Mouse (Mus musculus) liver, embryonic 13.5 days (tissue): ENCODE measurements around the gene Gm42906. TPM values are rescaled to one million over a fixed set of nuclear protein-coding genes. Genes with fewer than 3 reads are reported as not detected.

ENCODE experiments used
- ATAC-seq: fragments of 200-750 bp; cut with Nextera tagmentation; 2 replicates; pipeline ENCODE4 v1.8.0; 2017; ENCODE audit warnings: low read depth, mild to moderate bottlenecking, moderate number of reproducible peaks, moderate library complexity
- DNase-seq: peaks from one replicate; pipeline ENCODE4 v3.0.0; 2022
- H3K27ac ChIP-seq: fragments of 300-500 bp; sonication (generic); 2 replicates; pipeline ENCODE4 v1.5.1; 2015; ENCODE audit warnings: moderate library complexity, mild to moderate bottlenecking, inconsistent platforms
- H3K27me3 ChIP-seq: fragments of 300-500 bp; sonication (generic); 2 replicates; pipeline ENCODE4 v1.6.1; 2015; ENCODE audit warnings: mild to moderate bottlenecking, inconsistent platforms
- H3K36me3 ChIP-seq: fragments of 300-500 bp; sonication (generic); 2 replicates; pipeline ENCODE4 v1.6.1; 2015; ENCODE audit warnings: mild to moderate bottlenecking, inconsistent platforms
- H3K4me1 ChIP-seq: fragments of 300-500 bp; sonication (generic); replicated peaks from 2 replicates; pipeline ENCODE4 v1.6.1; 2015; ENCODE audit warnings: inconsistent platforms
- H3K4me2 ChIP-seq: fragments of 300-500 bp; sonication (generic); 2 replicates; pipeline ENCODE4 v1.6.1; 2015; ENCODE audit warnings: inconsistent platforms, mild to moderate bottlenecking, moderate library complexity
- H3K4me3 ChIP-seq: fragments of 300-500 bp; sonication (generic); replicated peaks from 2 replicates; pipeline ENCODE4 v1.5.1; 2015; ENCODE audit warnings: mild to moderate bottlenecking, inconsistent platforms
- H3K9ac ChIP-seq: fragments of 300-500 bp; sonication (generic); 2 replicates; pipeline ENCODE4 v1.6.1; 2015; ENCODE audit warnings: mild to moderate bottlenecking, inconsistent platforms
- H3K9me3 ChIP-seq: fragments of 300-500 bp; sonication (generic); replicated peaks from 2 replicates; pipeline ENCODE4 v1.6.1; 2016; ENCODE audit warnings: inconsistent platforms
- WGBS: fragments of 180-500 bp; shearing (Covaris S2); methylation state at CpG from one replicate; pipeline ENCODE4 v1.1.7; 2015; ENCODE audit not compliant: insufficient replicate concordance; 5-methylcytosine and 5-hydroxymethylcytosine counted together
- polyA plus RNA-seq: library from polyadenylated mRNA; unstranded; fragments of >200 nt; fragmentation: Nextera tagmentation; extraction: Ambion mirVana; gene quantifications from 2 replicates; pipeline ENCODE4 v1.2.1, GENCODE M21; 2015

Gm42906 gene
- polyA plus RNA-seq, 1 experiment from 2014 or later, result not detected

GRCm38 (mm10) chr5:151231411-151231810, 196.6 kb downstream of the Gm42906 start:
- 0 out of 2 replicates have a peak, but pooled peaks cover 3% of the 10 kb centered on the region for H3K4me1 ChIP-seq
- no peak overlapping the region for H3K9ac ChIP-seq
- no peaks in the 10 kb centered on the region for H3K36me3 ChIP-seq
- ATAC-seq (no peak), DNase-seq (no peak)
- no peak overlapping the region for H3K4me3 ChIP-seq
- H3K4me2 ChIP-seq, result no peak overlapping the region
- WGBS, result 63% methylated on average over 4 of the region's 4 CpGs
- no peak overlapping the region for H3K27ac ChIP-seq
- H3K9me3 ChIP-seq, result no peaks in the 10 kb centered on the region
- H3K27me3 ChIP-seq, result peaks cover 30% of the 10 kb centered on the region

- H3K27me3 ChIP-seq, result peaks cover 29% of the 10 kb centered on the region
- H3K27ac ChIP-seq, result no peak overlapping the region
- WGBS, result 63% methylated on average over 4 of the region's 4 CpGs
- H3K9ac ChIP-seq, result no peak overlapping the region
- H3K4me3 ChIP-seq, result no peak overlapping the region
- ATAC-seq (no peak), DNase-seq (no peak)
- no peak overlapping the region for H3K4me2 ChIP-seq
- H3K4me1 ChIP-seq, result 0 out of 2 replicates have a peak, but pooled peaks cover 3% of the 10 kb centered on the region
- H3K36me3 ChIP-seq, result no peaks in the 10 kb centered on the region
- no peaks in the 10 kb centered on the region for H3K9me3 ChIP-seq
These were observed 197.5 kb downstream of the Gm42906 start for GRCm38 (mm10) chr5:151230427-151230826.

GRCm38 (mm10) chr5:151228367-151229005, 199.5 kb downstream of the Gm42906 start:
- Histone ChIP-seq H3K9me3 (no peaks in the 10 kb centered on the region), H3K9ac (no peak overlapping the region), H3K27me3 (peaks cover 13% of the 10 kb centered on the region), H3K4me1 (0 out of 2 replicates have a peak, but pooled peaks cover 3% of the 10 kb centered on the region), H3K4me2 (no peak overlapping the region), H3K27ac (no peak overlapping the region), H3K4me3 (no peak overlapping the region), H3K36me3 (no peaks in the 10 kb centered on the region)
- no peak for ATAC-seq
- WGBS, result 66% methylated on average over 13 of the region's 13 CpGs
- DNase-seq, result no peak

GRCm38 (mm10) chr5:151223696-151224366, 204.1 kb downstream of the Gm42906 start:
- Histone ChIP-seq H3K9ac (no peak overlapping the region), H3K9me3 (no peaks in the 10 kb centered on the region), H3K27me3 (no peaks in the 10 kb centered on the region), H3K36me3 (no peaks in the 10 kb centered on the region), H3K4me3 (no peak overlapping the region), H3K27ac (no peak overlapping the region), H3K4me2 (no peak overlapping the region), H3K4me1 (no peaks in the 10 kb centered on the region)
- DNase-seq (no peak), ATAC-seq (no peak)
- 52% methylated on average over 4 of the region's 4 CpGs for WGBS

- H3K36me3 ChIP-seq, result no peaks in the 10 kb centered on the region
- H3K9ac ChIP-seq, result no peak overlapping the region
- no peak for DNase-seq
- ATAC-seq, result no peak
- H3K27ac ChIP-seq, result no peak overlapping the region
- H3K27me3 ChIP-seq, result no peaks in the 10 kb centered on the region
- no peaks in the 10 kb centered on the region for H3K4me1 ChIP-seq
- WGBS, result 78% methylated on average over 1 of the region's 1 CpGs
- H3K9me3 ChIP-seq, result no peaks in the 10 kb centered on the region
- H3K4me3 ChIP-seq, result no peak overlapping the region
- no peak overlapping the region for H3K4me2 ChIP-seq
These were observed 205.2 kb downstream of the Gm42906 start for GRCm38 (mm10) chr5:151222791-151223190.

- Histone ChIP-seq H3K27ac (no peak overlapping the region), H3K4me2 (no peak overlapping the region), H3K4me1 (no peaks in the 10 kb centered on the region), H3K9me3 (no peaks in the 10 kb centered on the region), H3K4me3 (no peak overlapping the region), H3K36me3 (no peaks in the 10 kb centered on the region), H3K27me3 (no peaks in the 10 kb centered on the region), H3K9ac (no peak overlapping the region)
- DNase-seq, result no peak
- 67% methylated on average over 6 of the region's 6 CpGs for WGBS
- ATAC-seq, result no peak
These were observed 209.3 kb downstream of the Gm42906 start for GRCm38 (mm10) chr5:151218689-151219115.

GRCm38 (mm10) chr5:151213097-151213496, 214.9 kb downstream of the Gm42906 start:
- Histone ChIP-seq H3K4me1 (no peaks in the 10 kb centered on the region), H3K36me3 (no peaks in the 10 kb centered on the region), H3K27me3 (no peaks in the 10 kb centered on the region), H3K27ac (no peak overlapping the region), H3K9me3 (no peaks in the 10 kb centered on the region), H3K4me3 (no peak overlapping the region), H3K4me2 (no peak overlapping the region), H3K9ac (no peak overlapping the region)
- DNase-seq (no peak), ATAC-seq (no peak)
- 76% methylated on average over 3 of the region's 3 CpGs for WGBS

GRCm38 (mm10) chr5:151210869-151211268, 217.1 kb downstream of the Gm42906 start:
- no peak for DNase-seq
- Histone ChIP-seq H3K4me2 (no peak overlapping the region), H3K27me3 (no peaks in the 10 kb centered on the region), H3K27ac (no peak overlapping the region), H3K4me3 (no peak overlapping the region), H3K36me3 (no peaks in the 10 kb centered on the region), H3K4me1 (no peaks in the 10 kb centered on the region), H3K9ac (no peak overlapping the region), H3K9me3 (no peaks in the 10 kb centered on the region)
- 65% methylated on average over 1 of the region's 1 CpGs for WGBS
- no peak for ATAC-seq

GRCm38 (mm10) chr5:151210060-151210459, 217.9 kb downstream of the Gm42906 start:
- Histone ChIP-seq H3K36me3 (no peaks in the 10 kb centered on the region), H3K9me3 (no peaks in the 10 kb centered on the region), H3K27ac (no peak overlapping the region), H3K27me3 (no peaks in the 10 kb centered on the region), H3K4me1 (no peaks in the 10 kb centered on the region), H3K4me2 (no peak overlapping the region), H3K9ac (no peak overlapping the region), H3K4me3 (no peak overlapping the region)
- no peak for ATAC-seq
- WGBS, result 37% methylated on average over 2 of the region's 2 CpGs
- DNase-seq, result no peak

GRCm38 (mm10) chr5:151205017-151205416, 222.9 kb downstream of the Gm42906 start:
- Histone ChIP-seq H3K4me1 (no peaks in the 10 kb centered on the region), H3K4me2 (no peak overlapping the region), H3K27ac (no peak overlapping the region), H3K9ac (no peak overlapping the region), H3K36me3 (no peaks in the 10 kb centered on the region), H3K27me3 (no peaks in the 10 kb centered on the region), H3K4me3 (no peak overlapping the region), H3K9me3 (no peaks in the 10 kb centered on the region)
- ATAC-seq, result no peak
- DNase-seq, result no peak
- 65% methylated on average over 4 of the region's 4 CpGs for WGBS

- no peaks in the 10 kb centered on the region for H3K27me3 ChIP-seq
- no peak overlapping the region for H3K27ac ChIP-seq
- no peak for ATAC-seq
- no peak overlapping the region for H3K4me3 ChIP-seq
- DNase-seq, result no peak
- H3K9me3 ChIP-seq, result no peaks in the 10 kb centered on the region
- 61% methylated on average over 5 of the region's 5 CpGs for WGBS
- H3K36me3 ChIP-seq, result no peaks in the 10 kb centered on the region
- no peak overlapping the region for H3K9ac ChIP-seq
- no peak overlapping the region for H3K4me2 ChIP-seq
- no peaks in the 10 kb centered on the region for H3K4me1 ChIP-seq
These were observed 225.0 kb downstream of the Gm42906 start for GRCm38 (mm10) chr5:151202925-151203324.

GRCm38 (mm10) chr5:151201220-151201619, 226.7 kb downstream of the Gm42906 start:
- no peaks in the 10 kb centered on the region for H3K4me1 ChIP-seq
- no peaks in the 10 kb centered on the region for H3K36me3 ChIP-seq
- H3K9ac ChIP-seq, result no peak overlapping the region
- no peaks in the 10 kb centered on the region for H3K9me3 ChIP-seq
- H3K27me3 ChIP-seq, result no peaks in the 10 kb centered on the region
- 67% methylated on average over 3 of the region's 3 CpGs for WGBS
- no peak overlapping the region for H3K4me2 ChIP-seq
- no peak for ATAC-seq
- DNase-seq, result no peak
- H3K27ac ChIP-seq, result no peak overlapping the region
- no peak overlapping the region for H3K4me3 ChIP-seq
